Mouse (Mus musculus) MN1 (cell line): Measurements from ENCODE around the gene Olfr68.
A peak's percentile ranks its signal among the peaks of the same experiment; 100 is the strongest.
"Not testable (repeated sequence)": the region's sequence is repeated elsewhere in the genome, so short reads cannot be mapped to it uniquely, and the experiment has no call there.

Source experiments
- DNase-seq: peaks from one replicate; pipeline ENCODE4 v3.0.0-alpha.2; 2016; ENCODE audit warnings: low spot score

Olfr68 gene

GRCm38 (mm10) chr7:103779598-103779997, at the start of gene Olfr68:
Gene Olfr68, minus strand, starts transcription at chr7:103779698.
- DNase-seq: no peak

DNA sequence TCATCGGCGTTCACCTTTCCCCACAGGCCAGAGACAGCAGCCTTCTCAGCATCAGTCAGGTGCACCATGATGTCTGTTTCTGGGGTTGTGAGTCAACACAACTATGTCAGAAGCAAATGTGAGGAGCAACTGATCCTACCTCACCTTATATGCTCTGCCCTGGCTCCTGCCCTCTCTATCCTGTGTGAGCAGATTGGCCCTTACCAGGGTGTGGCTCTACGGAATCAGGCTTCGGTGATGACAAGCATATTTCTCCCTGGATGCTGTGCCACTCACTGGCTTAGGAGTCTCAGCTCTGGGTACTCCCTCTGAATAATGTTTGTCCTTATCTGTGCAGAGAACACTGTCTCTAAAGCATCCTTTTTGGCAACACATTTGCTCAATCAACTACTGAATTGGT, 48.3 kb upstream of the Olfr68 start, which contains the start of gene Hbb-bs:
Gene Hbb-bs (minus strand): TSS at position 289 of the 400 bp plus-strand sequence.
- no peak for DNase-seq

- DNase-seq: not testable (repeated sequence)
Observed at GRCm38 (mm10) chr7:103827139-103827538, 47.6 kb upstream of the Olfr68 start.

DNA sequence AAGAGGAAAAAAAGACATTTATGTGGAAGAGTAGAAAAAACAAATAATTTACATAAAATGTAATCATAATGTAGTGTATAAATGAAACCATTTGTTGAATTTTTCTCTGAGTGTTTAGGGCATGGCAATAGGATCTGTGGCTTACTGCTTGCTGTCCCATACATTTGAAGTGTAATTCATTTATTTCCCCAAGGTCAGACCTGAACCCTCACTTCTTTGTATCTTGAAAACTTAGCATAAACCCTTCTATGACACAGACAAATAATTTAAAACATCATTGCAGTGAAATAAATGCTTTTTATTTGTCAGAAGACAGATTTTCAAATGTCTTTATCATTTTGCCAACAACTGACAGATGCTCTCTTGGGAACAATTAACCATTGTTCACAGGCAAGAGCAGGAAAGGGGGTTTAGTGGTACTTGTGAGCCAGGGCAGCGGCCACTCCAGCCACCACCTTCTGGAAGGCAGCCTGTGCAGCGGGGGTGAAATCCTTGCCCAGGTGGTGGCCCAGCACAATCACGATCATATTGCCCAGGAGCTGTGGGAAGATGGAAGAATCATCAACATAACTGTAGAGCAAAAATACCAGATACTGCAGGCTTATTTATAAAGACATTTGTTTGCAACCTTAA, 46.9 kb upstream of the Olfr68 start:
- no peak for DNase-seq

- DNase-seq: no peak
Observed at GRCm38 (mm10) chr7:103825536-103826254, 46.2 kb upstream of the Olfr68 start.

DNA sequence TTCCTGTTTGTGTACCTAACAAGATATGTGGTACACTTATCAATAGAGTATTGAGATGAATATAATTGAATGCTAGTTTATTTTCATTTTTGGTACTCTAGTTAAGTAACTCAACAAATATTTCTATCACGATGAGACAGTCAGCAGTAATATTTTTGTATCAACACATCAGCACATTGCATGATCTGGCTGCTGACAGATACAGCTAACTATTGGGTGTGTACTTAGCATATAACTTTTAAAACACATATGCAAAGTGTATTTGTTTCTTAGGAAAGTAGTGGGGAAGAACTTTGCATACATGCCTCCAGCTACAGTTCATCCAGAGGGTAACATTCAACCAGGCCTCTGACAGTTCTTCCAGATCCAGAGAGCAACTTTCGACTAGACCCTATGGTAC, 45.1 kb upstream of the Olfr68 start:
- no peak for DNase-seq

DNA sequence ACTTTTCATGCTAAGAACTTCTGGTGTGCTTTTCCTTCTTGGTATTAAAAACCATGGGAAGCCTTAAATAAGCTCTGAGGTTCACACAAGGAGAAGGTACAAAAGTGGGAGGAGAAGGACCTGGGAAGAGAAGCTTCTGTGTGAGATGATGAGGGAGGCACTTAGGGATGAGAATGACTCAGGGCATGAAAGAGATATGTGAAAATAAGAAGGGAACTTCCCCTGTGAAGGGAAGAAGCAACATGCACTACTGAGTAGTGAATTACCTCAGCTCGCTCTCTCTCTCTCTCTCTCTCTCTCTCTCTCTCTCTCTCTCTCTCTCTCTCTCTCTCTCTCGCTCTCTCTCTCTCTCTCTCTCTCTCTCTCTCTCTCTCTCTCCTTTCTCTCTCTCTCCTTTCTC, 35.6 kb upstream of the Olfr68 start:
- not testable (repeated sequence) for DNase-seq

- DNase-seq: no peak
Observed at GRCm38 (mm10) chr7:103813766-103814165, 34.3 kb upstream of the Olfr68 start, which contains the start of gene Hbb-bt. Gene Hbb-bt, minus strand, starts transcription at chr7:103813996.

DNA sequence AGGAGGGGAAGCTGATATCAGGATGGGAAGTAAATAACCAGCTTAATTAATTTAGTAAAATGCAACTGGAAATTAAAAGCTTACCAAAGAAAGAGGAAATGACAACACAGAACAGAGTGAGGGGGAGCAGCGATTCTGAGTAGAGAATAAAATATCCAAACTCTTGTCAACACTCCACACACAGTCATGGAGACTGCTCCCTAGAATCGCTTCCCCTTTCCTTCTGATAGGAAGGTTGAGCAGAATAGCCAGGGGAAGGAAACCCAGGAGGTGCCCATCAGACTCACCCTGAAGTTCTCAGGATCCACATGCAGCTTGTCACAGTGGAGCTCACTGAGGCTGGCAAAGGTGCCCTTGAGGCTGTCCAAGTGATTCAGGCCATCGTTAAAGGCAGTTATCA, 33.7 kb upstream of the Olfr68 start:
- not testable (repeated sequence) for DNase-seq

- DNase-seq: no peak
Observed at GRCm38 (mm10) chr7:103812174-103812573, 32.7 kb upstream of the Olfr68 start.

GRCm38 (mm10) chr7:103811223-103811845, 31.8 kb upstream of the Olfr68 start:
- DNase-seq: no peak

DNA sequence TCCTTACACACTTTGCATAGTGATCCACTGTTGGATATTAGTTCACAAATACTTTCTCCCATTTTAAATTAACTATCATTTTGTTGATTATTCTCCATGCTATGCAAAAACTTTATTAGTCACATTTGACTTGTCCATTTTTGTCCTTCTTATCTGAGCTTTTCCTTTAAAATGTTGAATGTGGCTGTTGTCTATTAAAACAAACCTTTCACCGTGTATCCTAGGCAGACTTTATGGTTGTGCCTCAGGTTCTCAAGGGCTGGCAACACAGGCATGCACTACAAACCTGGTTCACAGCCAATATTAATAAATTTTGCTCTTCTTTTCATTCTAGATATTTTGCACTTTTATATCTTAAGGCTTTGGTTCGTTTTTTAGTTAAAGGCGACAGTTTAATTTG, 31.2 kb upstream of the Olfr68 start:
- no peak for DNase-seq

DNA sequence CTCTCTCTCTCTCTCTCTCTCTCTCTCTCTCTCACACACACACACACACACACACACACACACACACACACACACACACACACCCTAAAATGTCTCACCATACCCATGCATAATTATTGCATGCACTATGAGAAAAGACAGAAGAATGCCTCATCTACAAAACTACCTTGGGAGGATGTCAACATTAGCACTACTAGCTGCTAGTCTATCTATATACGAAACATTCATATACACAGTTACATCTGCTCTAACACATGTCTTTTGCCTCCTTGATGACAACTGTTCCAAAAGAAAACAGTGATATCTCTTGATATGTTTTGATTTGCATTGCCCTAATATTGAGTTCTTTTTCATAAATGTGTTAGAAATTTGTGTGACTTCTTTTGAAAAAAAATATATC, 30.8 kb upstream of the Olfr68 start:
- DNase-seq: no peak

DNA sequence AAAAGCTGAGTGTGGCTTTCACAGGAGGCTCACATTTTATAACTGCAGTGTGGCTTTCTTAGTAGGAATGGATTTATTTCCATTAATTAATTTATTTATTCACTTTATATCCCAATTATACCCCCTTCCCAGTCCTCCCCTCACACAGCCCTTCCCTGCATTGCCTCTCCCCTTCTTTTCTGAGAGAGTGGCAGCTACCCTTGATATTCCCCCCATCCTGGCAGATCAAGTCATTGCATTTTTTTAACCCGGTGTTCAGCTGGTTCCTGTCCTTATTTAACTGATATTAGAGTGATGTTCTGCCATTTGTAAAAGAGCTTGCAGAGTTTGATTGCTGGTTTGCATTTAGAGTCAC, 30.3 kb upstream of the Olfr68 start:
- DNase-seq: no peak

DNA sequence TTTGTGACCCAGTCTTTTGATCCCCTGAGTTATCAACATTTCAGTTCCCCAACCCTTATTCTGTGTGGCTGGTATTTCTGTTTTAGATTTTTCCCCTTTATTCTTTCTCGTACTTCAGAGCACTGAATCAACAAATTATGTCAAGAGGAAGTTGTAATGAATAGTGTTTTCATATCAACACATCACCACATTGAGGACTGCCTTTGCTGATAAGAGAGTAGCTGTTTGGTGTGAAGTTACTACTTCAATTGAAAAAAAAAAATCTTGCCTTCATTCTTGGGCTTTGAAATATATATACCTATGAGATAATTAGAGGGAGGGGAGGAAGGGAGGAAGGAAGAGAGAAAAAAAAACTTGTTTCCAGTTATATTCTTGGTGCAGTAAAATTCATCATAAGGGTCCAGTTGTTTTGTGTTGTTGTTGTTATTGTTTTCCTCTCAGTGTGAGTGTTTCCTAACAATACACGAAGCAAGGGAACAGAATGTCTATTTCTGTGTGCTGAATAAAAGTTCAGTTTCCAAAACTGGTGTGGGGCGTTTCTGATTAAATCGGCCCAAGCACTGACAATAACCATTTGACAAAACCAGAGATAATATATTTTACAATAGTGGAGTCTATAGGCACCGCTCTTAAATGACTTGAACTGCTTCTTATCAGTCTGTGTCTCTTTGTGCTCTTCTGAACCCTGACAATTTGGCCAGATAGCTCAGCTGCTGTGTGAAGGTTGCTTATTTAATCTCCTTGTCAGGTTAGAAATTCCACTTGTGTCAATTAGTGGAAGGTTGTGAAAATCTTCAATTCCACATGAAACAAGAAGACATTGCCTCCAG, 29.7 kb upstream of the Olfr68 start:
- no peak for DNase-seq

DNA sequence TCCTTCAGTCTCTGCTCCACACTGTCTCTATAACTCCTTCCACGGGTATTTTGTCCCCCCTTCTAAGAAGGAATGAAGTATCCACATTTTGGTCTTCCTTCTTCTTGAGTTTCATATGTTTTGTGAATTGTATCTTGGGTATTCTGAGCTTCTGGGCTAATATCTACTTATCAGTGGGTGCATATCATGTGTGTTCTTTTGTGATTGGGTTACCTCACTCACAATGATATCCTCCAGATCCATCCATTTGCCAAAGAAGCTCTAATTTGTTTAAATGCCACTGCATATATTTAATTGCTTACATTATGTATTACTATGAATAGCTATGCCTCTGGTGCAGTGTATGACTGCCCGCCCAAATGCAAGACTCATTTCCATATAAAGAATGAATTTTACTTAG, 28.6 kb upstream of the Olfr68 start:
- DNase-seq: not testable (repeated sequence)

DNA sequence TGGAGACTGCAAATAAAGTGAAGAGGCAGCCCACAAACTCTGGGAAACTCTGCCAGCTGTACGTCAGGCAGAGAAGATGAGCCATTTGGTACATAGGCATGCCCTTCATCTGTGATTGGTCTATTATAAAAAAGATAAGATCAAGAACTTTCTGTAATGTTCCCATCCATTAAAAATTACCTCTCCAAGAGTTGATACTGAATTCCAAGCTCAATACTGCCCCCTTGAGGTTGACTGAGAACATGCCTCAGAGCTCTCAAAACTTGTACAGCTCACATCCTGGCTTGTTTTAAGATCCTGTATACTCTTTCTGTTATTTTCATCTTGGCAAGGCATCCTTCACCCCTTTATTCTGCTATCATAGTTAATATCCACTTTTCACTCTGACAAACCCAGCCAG, 27.4 kb upstream of the Olfr68 start:
- DNase-seq: peak; percentile 50

DNA sequence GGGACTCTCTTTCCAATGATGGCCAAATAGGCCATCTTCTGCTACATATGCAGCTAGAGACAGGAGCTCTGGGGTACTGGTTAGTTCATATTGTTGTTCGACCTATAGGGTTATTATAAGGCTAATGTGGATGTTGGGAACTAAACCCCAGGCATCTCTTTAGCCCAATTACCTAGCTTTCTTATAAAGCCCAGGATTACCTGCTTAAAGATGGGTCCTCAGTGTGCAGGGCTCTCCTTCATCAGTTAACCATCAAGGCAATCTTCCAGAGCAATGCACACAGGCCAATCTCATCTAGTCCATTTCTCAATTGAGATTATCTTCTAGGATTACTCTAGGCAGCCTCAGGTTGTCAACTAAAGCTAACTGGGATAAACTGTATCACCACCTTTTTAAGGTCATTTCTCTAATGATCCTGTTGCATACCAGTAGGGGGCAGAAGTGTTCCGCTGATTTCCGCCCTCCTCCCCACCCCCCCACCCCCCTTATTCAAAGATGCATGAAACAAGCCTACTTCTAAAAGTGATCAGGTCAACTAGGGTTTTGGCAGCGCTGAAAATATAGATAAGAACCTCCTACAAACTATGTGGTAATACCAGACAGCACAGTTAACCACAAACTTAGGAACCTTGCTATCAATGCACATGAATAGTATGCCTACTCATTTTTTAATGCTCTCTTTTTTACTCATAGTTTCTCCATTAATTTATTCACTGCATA, 13.3 kb upstream of the Olfr68 start:
- DNase-seq: no peak

- DNase-seq: no peak
Observed at GRCm38 (mm10) chr7:103791721-103792120, 12.2 kb upstream of the Olfr68 start, which contains the start of gene Olfr67. Gene Olfr67, minus strand, starts transcription at chr7:103791821.

DNA sequence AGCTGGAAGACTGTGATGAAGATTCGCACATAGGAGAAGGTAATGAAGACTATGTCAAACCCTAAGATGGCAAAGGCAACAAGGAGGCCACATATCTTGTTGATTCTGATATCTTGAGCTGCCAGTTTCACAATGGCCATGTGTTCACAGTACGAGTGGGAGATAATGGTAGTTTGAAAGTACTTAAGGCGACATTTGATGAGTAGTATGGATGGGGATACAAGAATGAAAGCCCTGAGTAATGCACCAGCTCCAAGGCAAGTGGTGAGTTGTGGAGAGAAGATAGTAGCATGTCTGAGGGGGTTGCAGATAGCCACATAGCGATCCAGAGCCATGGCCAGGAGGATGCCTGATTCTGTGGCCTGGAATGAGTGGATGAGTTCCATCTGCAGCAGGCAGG, 1.8 kb downstream of the Olfr68 start:
- not testable (repeated sequence) for DNase-seq

GRCm38 (mm10) chr7:103771494-103771893, 8.0 kb downstream of the Olfr68 start, which contains the start of gene Olfr69:
Gene Olfr69, minus strand, starts transcription at chr7:103771594.
- no peak for DNase-seq
